ENCODE assay signal across 10 mouse cellular contexts in genomic region chr4:66114243-66114642, GRCm38 (mm10).
"Had no signal": no experiment of that assay in that cellular context is flagged by ENCODE, and none has a peak within 500 bp of the region (broad histone marks: within the 10 kb centered on the region; RNA-seq: fewer than 3 reads in every experiment).

No protein-coding gene starts in this region.

- H3K27ac ChIP-seq: limb, embryonic 13.5 days; liver, embryonic 14.5 days; midbrain, embryonic 13.5 days had no signal

- H3K4me3 ChIP-seq: limb, embryonic 13.5 days; midbrain, embryonic 13.5 days had no signal

- H3K4me1 ChIP-seq: limb, embryonic 13.5 days; midbrain, embryonic 13.5 days had no signal

- H3K27me3 ChIP-seq: limb, embryonic 13.5 days; midbrain, embryonic 13.5 days had no signal

- ATAC-seq: midbrain, embryonic 13.5 days had no signal

- H3K36me3 ChIP-seq: limb, embryonic 13.5 days; midbrain, embryonic 13.5 days had no signal

- DNase-seq: kidney, postnatal 14 days; layer of hippocampus, adult 9-11 months; layer of hippocampus, postnatal 36 days; lung, adult 18-20 months; lung, postnatal 36 days; right cerebral cortex, postnatal 25 days; thymus, postnatal 4 days had no signal
